Mouse (Mus musculus) monocyte, adult 5-6 weeks (primary cell): ENCODE data around the gene Mtx1. TPM values are rescaled to one million over a fixed set of nuclear protein-coding genes. Genes with fewer than 3 reads are reported as not detected.
"Not testable (repeated sequence)": the region's sequence is repeated elsewhere in the genome, so short reads cannot be mapped to it uniquely, and the experiment has no call there.

Experiments
- ATAC-seq: fragments of 153-309, 156-312 bp; replicated peaks from 2 replicates; pipeline ENCODE4 v1.8.0; 2017; ENCODE audit warnings: mild to moderate bottlenecking; ENCODE audit not compliant: low TSS enrichment, insufficient number of reproducible peaks, severe bottlenecking, poor library complexity, low FRiP score
- total RNA-seq: library from RNA; stranded (forward); fragments of 200-1000, 200-491, 200-594 nt; gene quantifications from 3 replicates; pipeline ENCODE4 v1.2.3, GENCODE M21; 2017

Gene Mtx1
- total RNA-seq, 1 experiment from 2014 or later, result 42.5 TPM

- ATAC-seq, result peak; percentile 91
These were observed 62.2 kb downstream of the Mtx1 start, which contains the start of gene Clk2 for GRCm38 (mm10) chr3:89164506-89165267. Gene Clk2, plus strand, starts transcription at chr3:89164795.

- ATAC-seq, result no peak
These were observed 63.1 kb downstream of the Mtx1 start for GRCm38 (mm10) chr3:89163643-89164245.

- no peak for ATAC-seq
These were observed 63.8 kb downstream of the Mtx1 start for GRCm38 (mm10) chr3:89163123-89163522.

- ATAC-seq, result no peak
These were observed 65.1 kb downstream of the Mtx1 start for GRCm38 (mm10) chr3:89161786-89162185.

DNA sequence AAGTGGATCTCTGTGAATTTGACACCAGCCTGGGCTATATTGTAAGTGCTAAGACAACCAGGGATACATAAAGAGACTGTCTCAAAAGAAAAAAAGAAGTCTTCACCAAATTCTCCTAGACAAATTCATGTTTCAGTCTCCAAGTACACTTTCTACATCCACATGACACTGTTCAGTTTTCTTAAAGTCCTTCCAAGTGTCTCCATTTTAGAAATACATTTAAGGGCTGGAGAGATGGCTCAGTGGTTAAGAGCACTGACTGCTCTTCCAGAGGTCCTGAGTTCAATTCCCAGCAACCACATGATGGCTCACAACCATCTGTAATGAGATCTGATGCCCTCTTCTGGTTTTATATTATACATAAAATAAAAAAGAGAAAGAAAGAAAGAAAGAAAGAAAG is 65.7 kb downstream of the Mtx1 start:
- ATAC-seq, result not testable (repeated sequence)

- ATAC-seq, result no peak
These were observed 67.1 kb downstream of the Mtx1 start, which contains the start of gene Hcn3 for GRCm38 (mm10) chr3:89159616-89160344. Gene Hcn3, minus strand, starts transcription at chr3:89160196.

DNA sequence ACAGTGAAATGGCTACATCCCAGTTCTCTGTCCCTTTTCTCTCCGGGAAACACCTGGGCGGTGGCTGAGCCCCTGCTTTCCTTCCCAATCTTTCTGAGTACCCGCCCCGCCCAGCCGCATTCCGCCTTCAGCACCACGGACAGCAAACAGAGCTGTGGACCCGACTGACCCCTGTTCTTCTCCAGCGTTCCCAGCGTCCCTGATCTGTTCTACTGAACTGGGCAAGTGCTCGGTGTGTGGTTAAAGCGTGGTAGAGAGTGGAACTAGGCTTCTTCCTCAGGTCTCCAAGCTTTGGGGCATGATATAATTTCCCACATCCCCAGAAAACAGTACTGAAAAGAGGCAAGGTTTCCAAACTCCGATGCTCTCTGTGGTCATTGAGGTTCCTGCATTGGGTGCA is 67.7 kb downstream of the Mtx1 start:
- ATAC-seq, result no peak

Other genes with a start within 250 kb of the Mtx1 start
- gene Rusc1, start 133.8 kb downstream of the Mtx1 start, total RNA-seq, result 15.7 to 30.9 TPM (median 22.4 TPM) in 3 replicates
- not detected in 3 replicates for gene Gm43738, start 126.0 kb downstream of the Mtx1 start, total RNA-seq
- gene Fdps, start 125.1 kb downstream of the Mtx1 start, total RNA-seq, result 37.2 to 55.7 TPM (median 39.0 TPM) in 3 replicates
- gene Pklr, start 90.9 kb downstream of the Mtx1 start, total RNA-seq, result not detected in 3 replicates
- gene Hcn3, start 66.9 kb downstream of the Mtx1 start, total RNA-seq, result not detected in 3 replicates
- 81.2 to 140 TPM (median 118 TPM) in 3 replicates for gene Clk2, start 62.3 kb downstream of the Mtx1 start, total RNA-seq
- gene Scamp3, start 49.6 kb downstream of the Mtx1 start, total RNA-seq, result 23.2 to 55.0 TPM (median 23.6 TPM) in 3 replicates
- 4.9 to 45.4 TPM (median 15.8 TPM) in 3 replicates for gene Fam189b, start 43.9 kb downstream of the Mtx1 start, total RNA-seq
- gene Gba, start 24.2 kb downstream of the Mtx1 start, total RNA-seq, result 71.9 to 84.9 TPM (median 81.9 TPM) in 3 replicates
- 0.95 to 2.3 TPM (median 1.8 TPM) in 3 replicates for gene Thbs3, start 11.9 kb downstream of the Mtx1 start, total RNA-seq
- 0.85 to 2.2 TPM (median 0.86 TPM) in 3 replicates for gene Muc1, start 2.0 kb upstream of the Mtx1 start, total RNA-seq
- gene Krtcap2, start 18.9 kb upstream of the Mtx1 start, total RNA-seq, result 53.3 to 77.9 TPM (median 61.9 TPM) in 3 replicates
- 0.53 to 2.3 TPM in 2 of 3 replicates, not detected in the other for gene Trim46, start 19.2 kb upstream of the Mtx1 start, total RNA-seq
- 67.3 to 102 TPM (median 83.1 TPM) in 3 replicates for gene Dpm3, start 32.3 kb upstream of the Mtx1 start, total RNA-seq
- gene Slc50a1, start 43.5 kb upstream of the Mtx1 start, total RNA-seq, result 58.3 to 94.6 TPM (median 67.9 TPM) in 3 replicates
- 0.38 to 0.39 TPM in 2 of 3 replicates, not detected in the other for gene Efna1, start 54.1 kb upstream of the Mtx1 start, total RNA-seq
- not detected in 3 replicates for gene Efna3, start 95.9 kb upstream of the Mtx1 start, total RNA-seq
- gene Efna4, start 110.9 kb upstream of the Mtx1 start, total RNA-seq, result not detected in 3 replicates
- gene Adam15, start 122.9 kb upstream of the Mtx1 start, total RNA-seq, result 23.1 to 49.7 TPM (median 33.0 TPM) in 3 replicates
- gene Dcst2, start 134.9 kb upstream of the Mtx1 start, total RNA-seq, result not detected in 3 replicates
- gene Dcst1, start 138.2 kb upstream of the Mtx1 start, total RNA-seq, result not detected in 3 replicates
- 49.4 to 76.6 TPM (median 51.2 TPM) in 3 replicates for gene Zbtb7b, start 167.7 kb upstream of the Mtx1 start, total RNA-seq
- 1.4 TPM in 1 of 3 replicates, not detected in the others for gene Lenep, start 175.7 kb upstream of the Mtx1 start, total RNA-seq
- 16.5 to 22.8 TPM (median 22.4 TPM) in 3 replicates for gene Flad1, start 184.8 kb upstream of the Mtx1 start, total RNA-seq
- 7.5 to 10.2 TPM (median 8.1 TPM) in 3 replicates for gene Cks1b, start 191.3 kb upstream of the Mtx1 start, total RNA-seq
- gene Shc1, start 191.4 kb upstream of the Mtx1 start, total RNA-seq, result 48.9 to 65.4 TPM (median 58.4 TPM) in 3 replicates
- 11.0 to 18.5 TPM (median 17.6 TPM) in 3 replicates for gene Pygo2, start 203.1 kb upstream of the Mtx1 start, total RNA-seq
- 149 to 190 TPM (median 158 TPM) in 3 replicates for gene Pbxip1, start 209.6 kb upstream of the Mtx1 start, total RNA-seq
- gene Pmvk, start 227.5 kb upstream of the Mtx1 start, total RNA-seq, result 18.0 to 23.5 TPM (median 21.0 TPM) in 3 replicates